Mouse (Mus musculus) C2C12 (cell line): ENCODE measurements around the gene Mamdc4. TPM values are rescaled to one million over a fixed set of nuclear protein-coding genes. Genes with fewer than 3 reads are reported as not detected.

ENCODE experiments used
- H3K27me3 ChIP-seq: one replicate; pipeline ENCODE4 v1.6.1; 2011; ENCODE audit not compliant: control insufficient read depth, insufficient read depth, insufficient read length
- H3K36me3 ChIP-seq: one replicate; pipeline ENCODE4 v1.6.1; 2011; ENCODE audit not compliant: control insufficient read depth, insufficient read depth
- H3K4me3 ChIP-seq: one replicate; pipeline ENCODE4 v1.5.1; 2011; ENCODE audit warnings: mild to moderate bottlenecking, control low read depth; ENCODE audit not compliant: poor library complexity, insufficient read depth, severe bottlenecking
- H3K79me2 ChIP-seq: one replicate; pipeline ENCODE4 v1.6.1; 2011; ENCODE audit not compliant: control insufficient read depth, insufficient read depth
- H3K79me3 ChIP-seq: one replicate; pipeline ENCODE4 v1.6.1; 2011; ENCODE audit warnings: low read depth, control low read depth
- H3ac ChIP-seq: one replicate; pipeline ENCODE3; 2011; ENCODE audit warnings: low read depth; ENCODE audit not compliant: control insufficient read depth, insufficient read length
- CEBPB ChIP-seq: IDR thresholded peaks from one replicate; pipeline ENCODE4 v1.6.1; 2011; ENCODE audit warnings: low read depth, mild to moderate bottlenecking, control low read depth, moderate library complexity
- CTCF ChIP-seq: IDR thresholded peaks from one replicate; pipeline ENCODE4 v1.5.1; 2011; ENCODE audit not compliant: control insufficient read depth, insufficient read depth, insufficient read length
- FOSL1 ChIP-seq: IDR thresholded peaks from one replicate; pipeline ENCODE4 v1.8.0; 2011; ENCODE audit warnings: mild to moderate bottlenecking, low read length; ENCODE audit not compliant: poor library complexity, insufficient read depth, severe bottlenecking
- MAX ChIP-seq: IDR thresholded peaks from one replicate; pipeline ENCODE4 v1.6.1; 2011; ENCODE audit warnings: mild to moderate bottlenecking, control low read depth
- MYOD1 ChIP-seq: IDR thresholded peaks from one replicate; pipeline ENCODE4 v1.6.1; 2011; ENCODE audit warnings: low read depth; ENCODE audit not compliant: control insufficient read depth, insufficient read length
- MYOG ChIP-seq: IDR thresholded peaks from one replicate; pipeline ENCODE4 v1.6.1; 2011; ENCODE audit not compliant: control insufficient read depth, insufficient read length; ENCODE audit errors: extremely low read depth
- USF1 ChIP-seq: IDR thresholded peaks from one replicate; pipeline ENCODE4 v1.6.1; 2011; ENCODE audit warnings: low read depth, mild to moderate bottlenecking, control low read depth, moderate library complexity
- polyA plus RNA-seq: library from polyadenylated mRNA; unstranded; fragments of >200 nt; fragmentation: generic; extraction: Trizol; gene quantifications from one replicate; pipeline ENCODE4 v1.2.1, GENCODE M21; 2012; ENCODE audit warnings: missing spikeins

The Mamdc4 gene
- polyA plus RNA-seq, 1 experiment, result 5.7 TPM

- Histone ChIP-seq H3K79me3 (peaks cover 78% of the 10 kb centered on the region), H3ac (no peak overlapping the region), H3K27me3 (no peaks in the 10 kb centered on the region), H3K4me3 (no peak overlapping the region), H3K36me3 (peaks cover 56% of the 10 kb centered on the region), H3K79me2 (peaks cover 98% of the 10 kb centered on the region)
- TF ChIP-seq MYOD1 (no peak), CEBPB (no peak), CTCF (no peak), USF1 (no peak), MAX (no peak), MYOG (no peak), FOSL1 (no peak)
These were observed 34.1 kb downstream of the Mamdc4 start for GRCm38 (mm10) chr2:25540541-25540948.

- Histone ChIP-seq H3K27me3 (no peaks in the 10 kb centered on the region), H3K36me3 (peaks cover 71% of the 10 kb centered on the region), H3K4me3 (no peak overlapping the region), H3K79me3 (peaks cover 55% of the 10 kb centered on the region), H3ac (no peak overlapping the region), H3K79me2 (peaks cover 81% of the 10 kb centered on the region)
- no peak for TF ChIP-seq CTCF
- no peak for TF ChIP-seq MAX
- no peak for TF ChIP-seq USF1
- no peak for TF ChIP-seq FOSL1
- TF ChIP-seq MYOG, result no peak
- TF ChIP-seq CEBPB, result no peak
- no peak for TF ChIP-seq MYOD1
These were observed 38.1 kb downstream of the Mamdc4 start for GRCm38 (mm10) chr2:25536531-25536930.

GRCm38 (mm10) chr2:25534866-25535182 is 39.8 kb downstream of the Mamdc4 start:
- no peaks in the 10 kb centered on the region for H3K27me3 ChIP-seq
- H3K4me3 ChIP-seq, result no peak overlapping the region
- H3K79me3 ChIP-seq, result peaks cover 45% of the 10 kb centered on the region
- peaks cover 73% of the 10 kb centered on the region for H3K79me2 ChIP-seq
- peaks cover 88% of the 10 kb centered on the region for H3K36me3 ChIP-seq
- H3ac ChIP-seq, result no peak overlapping the region
- TF ChIP-seq MYOD1 (no peak), USF1 (no peak), MAX (no peak), MYOG (no peak), FOSL1 (no peak), CEBPB (no peak), CTCF (no peak)

- Histone ChIP-seq H3K36me3 (peaks cover 89% of the 10 kb centered on the region), H3K79me2 (peaks cover 68% of the 10 kb centered on the region), H3ac (no peak overlapping the region), H3K79me3 (peaks cover 40% of the 10 kb centered on the region), H3K27me3 (no peaks in the 10 kb centered on the region), H3K4me3 (no peak overlapping the region)
- no peak for TF ChIP-seq CEBPB
- TF ChIP-seq USF1, result peak; percentile 93
- peak; percentile 88 for TF ChIP-seq MAX
These were observed 40.3 kb downstream of the Mamdc4 start for GRCm38 (mm10) chr2:25534178-25534865.

- TF ChIP-seq MYOD1 (no peak), USF1 (no peak), MAX (no peak)
- Histone ChIP-seq H3K4me3 (no peak overlapping the region), H3K79me3 (peaks cover 34% of the 10 kb centered on the region), H3K79me2 (peaks cover 62% of the 10 kb centered on the region), H3K27me3 (no peaks in the 10 kb centered on the region), H3ac (no peak overlapping the region), H3K36me3 (peaks cover 89% of the 10 kb centered on the region)
These were observed 40.9 kb downstream of the Mamdc4 start for GRCm38 (mm10) chr2:25533707-25534106.

GRCm38 (mm10) chr2:25526510-25527302 is 47.9 kb downstream of the Mamdc4 start:
- peaks cover 97% of the 10 kb centered on the region for H3K36me3 ChIP-seq

More at GRCm38 (mm10) chr2:25526510-25527302, 47.9 kb downstream of the Mamdc4 start:
- H3K27me3 ChIP-seq, result no peaks in the 10 kb centered on the region
- peaks cover 11% of the 10 kb centered on the region for H3K79me2 ChIP-seq
- H3K79me3 ChIP-seq, result peaks cover 7% of the 10 kb centered on the region
- TF ChIP-seq USF1 (no peak), MYOD1 (no peak), FOSL1 (no peak), MAX (no peak)
- no peak overlapping the region for H3K4me3 ChIP-seq
- H3ac ChIP-seq, result no peak overlapping the region

Other genes with a start within 250 kb of the Mamdc4 start
- gene Man1b1, start 242.5 kb downstream of the Mamdc4 start, polyA plus RNA-seq, result 38.0 TPM
- 22.4 TPM for gene Dpp7, start 218.5 kb downstream of the Mamdc4 start, polyA plus RNA-seq
- 96.6 TPM for gene Uap1l1, start 209.2 kb downstream of the Mamdc4 start, polyA plus RNA-seq
- 25.8 TPM for gene Sapcd2, start 202.5 kb downstream of the Mamdc4 start, polyA plus RNA-seq
- not detected for gene Entpd2, start 179.0 kb downstream of the Mamdc4 start, polyA plus RNA-seq
- 79.9 TPM for gene Npdc1, start 175.5 kb downstream of the Mamdc4 start, polyA plus RNA-seq
- gene Fut7, start 151.6 kb downstream of the Mamdc4 start, polyA plus RNA-seq, result 0.08 TPM
- gene Abca2, start 146.1 kb downstream of the Mamdc4 start, polyA plus RNA-seq, result 4.2 TPM
- gene Clic3, start 118.0 kb downstream of the Mamdc4 start, polyA plus RNA-seq, result 0.15 TPM
- 12.3 TPM for gene Paxx, start 113.8 kb downstream of the Mamdc4 start, polyA plus RNA-seq
- not detected for gene Ptgds, start 104.8 kb downstream of the Mamdc4 start, polyA plus RNA-seq
- not detected for gene Lcn12, start 80.9 kb downstream of the Mamdc4 start, polyA plus RNA-seq
- 35.8 TPM for gene Fbxw5, start 74.1 kb downstream of the Mamdc4 start, polyA plus RNA-seq
- gene C8g, start 73.1 kb downstream of the Mamdc4 start, polyA plus RNA-seq, result 0.32 TPM
- 28.8 TPM for gene Traf2, start 27.9 kb downstream of the Mamdc4 start, polyA plus RNA-seq
- 340 TPM for gene Edf1, start 17.0 kb downstream of the Mamdc4 start, polyA plus RNA-seq
- gene Phpt1, start 379 bp upstream of the Mamdc4 start, polyA plus RNA-seq, result 94.2 TPM
- gene Ajm1, start 6.9 kb upstream of the Mamdc4 start, polyA plus RNA-seq, result 0.29 TPM
- gene Rabl6, start 33.7 kb upstream of the Mamdc4 start, polyA plus RNA-seq, result 58.9 TPM
- 0.15 TPM for gene Ccdc183, start 42.8 kb upstream of the Mamdc4 start, polyA plus RNA-seq
- gene Tmem141, start 47.2 kb upstream of the Mamdc4 start, polyA plus RNA-seq, result 12.9 TPM
- 0.14 TPM for gene Fcna, start 53.2 kb upstream of the Mamdc4 start, polyA plus RNA-seq
- not detected for gene Lcn8, start 78.3 kb upstream of the Mamdc4 start, polyA plus RNA-seq
- gene Lcn5, start 83.1 kb upstream of the Mamdc4 start, polyA plus RNA-seq, result not detected
- gene Lcn6, start 101.9 kb upstream of the Mamdc4 start, polyA plus RNA-seq, result not detected
- not detected for gene Lcn10, start 107.9 kb upstream of the Mamdc4 start, polyA plus RNA-seq
- gene Obp2a, start 125.2 kb upstream of the Mamdc4 start, polyA plus RNA-seq, result not detected
- gene Bmyc, start 131.9 kb upstream of the Mamdc4 start, polyA plus RNA-seq, result 1.0 TPM
- gene Obp2b, start 162.2 kb upstream of the Mamdc4 start, polyA plus RNA-seq, result not detected
- gene Lcn3, start 190.7 kb upstream of the Mamdc4 start, polyA plus RNA-seq, result not detected
- gene Lcn11, start 202.2 kb upstream of the Mamdc4 start, polyA plus RNA-seq, result not detected
- gene Gm13539, start 207.4 kb upstream of the Mamdc4 start, polyA plus RNA-seq, result not detected
- gene Glt6d1, start 241.0 kb upstream of the Mamdc4 start, polyA plus RNA-seq, result not detected
- gene Lcn9, start 248.3 kb upstream of the Mamdc4 start, polyA plus RNA-seq, result not detected